Mouse (Mus musculus) kidney, embryonic 16.5 days (tissue): Measurements from ENCODE around the gene Lonp2. TPM values are rescaled to one million over a fixed set of nuclear protein-coding genes. Genes with fewer than 3 reads are reported as not detected.
A peak's percentile ranks its signal among the peaks of the same experiment; 100 is the strongest.

Source experiments
- ATAC-seq: fragments of 200-750 bp; cut with Nextera tagmentation; 2 replicates; pipeline ENCODE4 v1.8.0; 2017; ENCODE audit warnings: moderate TSS enrichment; ENCODE audit not compliant: low FRiP score, low TSS enrichment
- H3K27ac ChIP-seq: fragments of 300-500 bp; sonication (generic); 2 replicates; pipeline ENCODE4 v1.5.1; 2014; ENCODE audit warnings: low read length
- H3K27me3 ChIP-seq: fragments of 300-500 bp; sonication (generic); 2 replicates; pipeline ENCODE4 v1.6.1; 2014; ENCODE audit warnings: low read length, control low read depth, mixed read lengths; ENCODE audit not compliant: insufficient read depth
- H3K36me3 ChIP-seq: fragments of 300-500 bp; sonication (generic); 2 replicates; pipeline ENCODE4 v1.6.1; 2014; ENCODE audit warnings: low read length, control low read depth, mixed read lengths; ENCODE audit not compliant: insufficient read depth
- H3K4me1 ChIP-seq: fragments of 300-500 bp; sonication (generic); 2 replicates; pipeline ENCODE4 v1.6.1; 2014; ENCODE audit warnings: low read length, control low read depth, mixed read lengths; ENCODE audit not compliant: insufficient read depth
- H3K4me2 ChIP-seq: fragments of 300-500 bp; sonication (generic); replicated peaks from 2 replicates; pipeline ENCODE4 v1.6.1; 2014; ENCODE audit warnings: low read depth, low read length
- H3K4me3 ChIP-seq: fragments of 300-500 bp; sonication (generic); 2 replicates; pipeline ENCODE4 v1.5.1; 2014; ENCODE audit warnings: mild to moderate bottlenecking, low read length
- H3K9ac ChIP-seq: fragments of 300-500 bp; sonication (generic); replicated peaks from 2 replicates; pipeline ENCODE4 v1.6.1; 2014; ENCODE audit warnings: low read length
- H3K9me3 ChIP-seq: fragments of 300-500 bp; sonication (generic); 2 replicates; pipeline ENCODE4 v1.6.1; 2016; ENCODE audit warnings: low read length, control low read depth
- WGBS: fragments of 180-500 bp; shearing (Covaris S2); extraction: QIAGEN DNeasy Blood & Tissue Kit; methylation state at CpG from one replicate; pipeline ENCODE4 v1.1.7; 2014; 5-methylcytosine and 5-hydroxymethylcytosine counted together
- polyA plus RNA-seq: library from polyadenylated mRNA; unstranded; fragments of >200 nt; fragmentation: Nextera tagmentation; extraction: Ambion mirVana; gene quantifications from 2 replicates; pipeline ENCODE4 v1.2.1, GENCODE M21; 2015

Lonp2 gene
- polyA plus RNA-seq, 1 experiment from 2014 or later = 77.6 TPM

GRCm38 (mm10) chr8:86719368-86719767 lies 95.5 kb downstream of the Lonp2 start:
- no peaks in the 10 kb centered on the region for H3K4me1 ChIP-seq
- H3K9ac ChIP-seq = no peak overlapping the region
- no peaks in the 10 kb centered on the region for H3K9me3 ChIP-seq
- H3K27me3 ChIP-seq = no peaks in the 10 kb centered on the region
- no peak overlapping the region for H3K4me2 ChIP-seq
- no peak for ATAC-seq
- H3K27ac ChIP-seq = no peak overlapping the region
- 98% methylated on average over 1 of the region's 1 CpGs for WGBS
- H3K4me3 ChIP-seq = no peak overlapping the region
- peaks cover 22% of the 10 kb centered on the region for H3K36me3 ChIP-seq

DNA sequence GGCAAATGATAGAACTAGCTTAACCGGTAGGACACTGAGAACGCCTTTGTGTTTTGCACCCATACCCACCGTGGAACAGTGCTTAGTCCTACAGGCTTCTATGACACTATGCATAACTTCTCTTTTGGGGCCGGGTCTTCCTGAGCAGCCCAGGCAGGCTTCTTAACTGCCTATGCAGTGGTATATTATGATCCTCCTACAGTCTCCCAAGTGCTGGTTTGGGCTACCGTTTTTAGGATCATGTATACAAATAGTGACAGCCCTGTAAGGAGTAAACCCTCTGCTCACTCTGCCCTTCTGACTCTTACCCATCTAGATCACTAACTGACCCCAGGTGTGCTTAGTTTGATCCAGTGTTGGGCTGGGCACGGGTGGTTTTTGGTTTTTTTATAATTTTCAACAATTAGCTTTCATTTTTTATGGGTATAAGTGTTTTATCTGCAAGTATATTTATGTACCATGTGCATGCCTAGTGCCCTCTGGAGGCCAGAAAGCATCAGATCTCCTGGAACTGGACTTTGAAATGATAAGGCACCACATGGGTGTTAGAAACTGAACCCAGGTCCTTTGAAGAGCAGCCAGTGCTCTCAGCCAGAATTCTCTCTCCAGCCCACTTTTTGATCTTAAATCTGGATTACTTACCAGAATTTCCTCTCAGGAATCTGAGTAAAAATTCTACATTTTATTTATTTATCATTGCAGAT lies 97.1 kb downstream of the Lonp2 start:
- Histone ChIP-seq H3K4me2 (no peak overlapping the region), H3K27me3 (no peaks in the 10 kb centered on the region), H3K4me1 (no peaks in the 10 kb centered on the region), H3K9ac (no peak overlapping the region), H3K27ac (no peak overlapping the region), H3K36me3 (peaks cover 18% of the 10 kb centered on the region), H3K4me3 (no peak overlapping the region), H3K9me3 (no peaks in the 10 kb centered on the region)
- ATAC-seq = no peak
- 90% methylated on average over 6 of the region's 6 CpGs for WGBS

- H3K4me1 ChIP-seq = no peaks in the 10 kb centered on the region
- 91% methylated on average over 2 of the region's 2 CpGs for WGBS
- ATAC-seq = no peak
Measured at GRCm38 (mm10) chr8:86721490-86721889, 97.6 kb downstream of the Lonp2 start.

DNA sequence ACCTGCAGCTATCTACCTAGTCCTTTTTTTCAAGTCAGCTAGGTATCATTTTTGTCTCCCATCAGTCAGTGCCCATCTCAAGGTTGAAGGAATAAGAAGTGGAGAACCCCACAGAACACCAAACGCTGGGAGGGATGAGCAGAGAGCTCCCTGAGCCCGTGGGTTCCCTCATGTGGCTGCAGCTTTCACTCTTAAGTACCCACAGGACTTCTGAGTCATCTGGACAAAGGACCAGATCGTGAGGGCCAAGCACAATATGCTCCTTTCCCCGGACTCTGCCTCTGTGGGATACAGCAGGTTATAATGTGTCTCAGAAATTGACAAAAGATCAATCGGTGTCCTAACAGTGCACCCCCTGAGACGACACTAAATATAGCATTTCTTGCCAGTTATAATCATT lies 103.1 kb downstream of the Lonp2 start:
- Histone ChIP-seq H3K9ac (no peak overlapping the region), H3K27ac (no peak overlapping the region), H3K4me2 (no peak overlapping the region), H3K27me3 (no peaks in the 10 kb centered on the region), H3K4me1 (peaks cover 15% of the 10 kb centered on the region), H3K36me3 (peaks cover 6% of the 10 kb centered on the region), H3K9me3 (no peaks in the 10 kb centered on the region), H3K4me3 (no peak overlapping the region)
- 82% methylated on average over 6 of the region's 6 CpGs for WGBS
- no peak for ATAC-seq

More at GRCm38 (mm10) chr8:86721490-86721889, 97.6 kb downstream of the Lonp2 start:
- Histone ChIP-seq H3K4me3 (no peak overlapping the region), H3K9me3 (no peaks in the 10 kb centered on the region), H3K9ac (no peak overlapping the region), H3K27ac (no peak overlapping the region), H3K36me3 (peaks cover 14% of the 10 kb centered on the region), H3K4me2 (no peak overlapping the region), H3K27me3 (no peaks in the 10 kb centered on the region)

GRCm38 (mm10) chr8:86728224-86728950 lies 104.5 kb downstream of the Lonp2 start:
- Histone ChIP-seq H3K9me3 (no peaks in the 10 kb centered on the region), H3K27me3 (no peaks in the 10 kb centered on the region), H3K4me1 (peaks cover 15% of the 10 kb centered on the region), H3K36me3 (no peaks in the 10 kb centered on the region; the same call in 1 of the 2 replicates), H3K9ac (no peak overlapping the region), H3K4me3 (no peak overlapping the region), H3K27ac (peak overlapping the region; percentile 47; the same call in 1 of the 2 replicates), H3K4me2 (no peak overlapping the region)
- ATAC-seq = peak; percentile 31; the same call in 1 of the 2 replicates
- WGBS = 71% methylated on average over 19 of the region's 19 CpGs

DNA sequence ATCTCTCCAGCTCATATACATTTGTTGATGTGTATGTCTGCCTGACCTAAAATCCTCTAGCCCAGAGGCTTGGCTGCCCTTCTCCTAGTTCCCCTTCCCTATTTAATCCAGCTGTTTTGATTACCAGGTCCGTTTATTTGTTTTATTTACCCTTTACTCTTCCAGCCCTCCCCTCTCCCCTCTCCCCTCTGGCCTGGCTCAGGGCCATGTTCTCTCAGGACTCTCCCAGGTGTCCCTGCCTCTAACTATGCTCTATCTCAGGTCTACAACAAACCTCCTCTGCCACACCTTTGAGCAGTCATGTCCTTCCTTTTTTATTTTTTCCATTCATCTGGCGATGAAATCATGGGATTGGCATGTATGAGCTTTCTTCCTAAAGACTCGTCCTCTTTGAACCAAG lies 106.5 kb downstream of the Lonp2 start:
- WGBS = 49% methylated on average over 3 of the region's 3 CpGs
- H3K36me3 ChIP-seq = no peaks in the 10 kb centered on the region
- H3K9me3 ChIP-seq = no peaks in the 10 kb centered on the region
- no peak overlapping the region for H3K27ac ChIP-seq
- H3K27me3 ChIP-seq = no peaks in the 10 kb centered on the region
- H3K4me1 ChIP-seq = peaks cover 25% of the 10 kb centered on the region
- ATAC-seq = no peak
- no peak overlapping the region for H3K4me2 ChIP-seq
- H3K9ac ChIP-seq = no peak overlapping the region
- no peak overlapping the region for H3K4me3 ChIP-seq

GRCm38 (mm10) chr8:86730860-86731259 lies 107.0 kb downstream of the Lonp2 start:
- no peak overlapping the region for H3K4me2 ChIP-seq
- 86% methylated on average over 1 of the region's 1 CpGs for WGBS
- no peak for ATAC-seq
- H3K27ac ChIP-seq = no peak overlapping the region
- H3K36me3 ChIP-seq = no peaks in the 10 kb centered on the region
- H3K9me3 ChIP-seq = no peaks in the 10 kb centered on the region
- H3K4me1 ChIP-seq = peaks cover 29% of the 10 kb centered on the region
- no peak overlapping the region for H3K9ac ChIP-seq
- no peak overlapping the region for H3K4me3 ChIP-seq
- no peaks in the 10 kb centered on the region for H3K27me3 ChIP-seq

GRCm38 (mm10) chr8:86734171-86734570 lies 110.3 kb downstream of the Lonp2 start:
- H3K27me3 ChIP-seq = no peaks in the 10 kb centered on the region
- H3K36me3 ChIP-seq = no peaks in the 10 kb centered on the region
- no peaks in the 10 kb centered on the region for H3K9me3 ChIP-seq
- WGBS = 76% methylated on average over 4 of the region's 4 CpGs
- H3K4me1 ChIP-seq = peaks cover 25% of the 10 kb centered on the region
- no peak overlapping the region for H3K27ac ChIP-seq
- ATAC-seq = no peak
- no peak overlapping the region for H3K4me2 ChIP-seq
- H3K9ac ChIP-seq = no peak overlapping the region
- H3K4me3 ChIP-seq = no peak overlapping the region

- H3K4me3 ChIP-seq = no peak overlapping the region
- 69% methylated on average over 1 of the region's 1 CpGs for WGBS
- ATAC-seq = no peak
- peaks cover 25% of the 10 kb centered on the region for H3K4me1 ChIP-seq
- no peak overlapping the region for H3K27ac ChIP-seq
- no peaks in the 10 kb centered on the region for H3K27me3 ChIP-seq
- H3K36me3 ChIP-seq = no peaks in the 10 kb centered on the region
- no peaks in the 10 kb centered on the region for H3K9me3 ChIP-seq
- no peak overlapping the region for H3K9ac ChIP-seq
- H3K4me2 ChIP-seq = no peak overlapping the region
Measured at GRCm38 (mm10) chr8:86734954-86735353, 111.1 kb downstream of the Lonp2 start.
